Mouse (Mus musculus) cerebellum, adult 8-10 months (tissue): ENCODE measurements at regions not wholly inside any gene's neighbourhood (a gene's known extent, or its start where the extent isn't known, plus 50 kb on each side); places are given as distances from the start of the nearest gene placed in this dataset.
"Not testable (repeated sequence)": the region's sequence is repeated elsewhere in the genome, so short reads cannot be mapped to it uniquely, and the experiment has no call there.

ENCODE experiments used
- DNase-seq: peaks from one replicate; pipeline ENCODE4 v3.0.0; 2022

- no peak for DNase-seq
These were observed 1007.1 kb downstream of the Robo2 start for GRCm38 (mm10) chr16:73404509-73404908.

- DNase-seq, result no peak
These were observed 1007.5 kb downstream of the Robo2 start for GRCm38 (mm10) chr16:73404099-73404498.

GRCm38 (mm10) chr16:73379056-73379455 lies 1032.6 kb downstream of the Robo2 start:
- DNase-seq, result no peak

GRCm38 (mm10) chr16:73374608-73375165 lies 1036.9 kb downstream of the Robo2 start:
- no peak for DNase-seq

GRCm38 (mm10) chr16:73368607-73369233 lies 1042.9 kb downstream of the Robo2 start:
- DNase-seq, result no peak

- no peak for DNase-seq
These were observed 1043.7 kb downstream of the Robo2 start for GRCm38 (mm10) chr16:73367926-73368325.

GRCm38 (mm10) chr16:73367226-73367840 lies 1044.3 kb downstream of the Robo2 start:
- DNase-seq, result no peak

GRCm38 (mm10) chr16:73350698-73351097 lies 1042.6 kb downstream of the Robo1 start:
- no peak for DNase-seq

- DNase-seq, result no peak
These were observed 1035.8 kb downstream of the Robo1 start for GRCm38 (mm10) chr16:73343941-73344340.

GRCm38 (mm10) chr16:73343531-73343930 lies 1035.4 kb downstream of the Robo1 start:
- DNase-seq, result no peak

- DNase-seq, result no peak
These were observed 1009.5 kb downstream of the Robo1 start for GRCm38 (mm10) chr16:73317644-73318043.

GRCm38 (mm10) chr16:73310096-73310495 lies 1002.0 kb downstream of the Robo1 start:
- DNase-seq, result no peak

GRCm38 (mm10) chr16:73279951-73280350 lies 971.8 kb downstream of the Robo1 start:
- no peak for DNase-seq

- no peak for DNase-seq
These were observed 951.6 kb downstream of the Robo1 start for GRCm38 (mm10) chr16:73259691-73260090.

GRCm38 (mm10) chr16:73259283-73259682 lies 951.2 kb downstream of the Robo1 start:
- DNase-seq, result no peak

- no peak for DNase-seq
These were observed 937.0 kb downstream of the Robo1 start for GRCm38 (mm10) chr16:73245073-73245590.

- no peak for DNase-seq
These were observed 922.5 kb downstream of the Robo1 start for GRCm38 (mm10) chr16:73230599-73230998.

- no peak for DNase-seq
These were observed 909.4 kb downstream of the Robo1 start for GRCm38 (mm10) chr16:73217555-73217954.

GRCm38 (mm10) chr16:73203542-73203941 lies 895.4 kb downstream of the Robo1 start:
- no peak for DNase-seq

GRCm38 (mm10) chr16:73200991-73201390 lies 892.9 kb downstream of the Robo1 start:
- no peak for DNase-seq

GRCm38 (mm10) chr16:73182776-73183175 lies 874.7 kb downstream of the Robo1 start:
- no peak for DNase-seq

GRCm38 (mm10) chr16:73182258-73182657 lies 874.2 kb downstream of the Robo1 start:
- DNase-seq, result no peak

GRCm38 (mm10) chr16:73155447-73155846 lies 847.3 kb downstream of the Robo1 start:
- DNase-seq, result no peak

- DNase-seq, result not testable (repeated sequence)
These were observed 819.8 kb downstream of the Robo1 start for GRCm38 (mm10) chr16:73127927-73128326.
